Mouse (Mus musculus): ENCODE results near the gene Rhox3e. TPM values are rescaled to one million over a fixed set of nuclear protein-coding genes. Genes with fewer than 3 reads are reported as not detected.

The Rhox3e gene
- polyA plus RNA-seq (2012; fragmentation: generic; extraction: Trizol), result not detected

DNA sequence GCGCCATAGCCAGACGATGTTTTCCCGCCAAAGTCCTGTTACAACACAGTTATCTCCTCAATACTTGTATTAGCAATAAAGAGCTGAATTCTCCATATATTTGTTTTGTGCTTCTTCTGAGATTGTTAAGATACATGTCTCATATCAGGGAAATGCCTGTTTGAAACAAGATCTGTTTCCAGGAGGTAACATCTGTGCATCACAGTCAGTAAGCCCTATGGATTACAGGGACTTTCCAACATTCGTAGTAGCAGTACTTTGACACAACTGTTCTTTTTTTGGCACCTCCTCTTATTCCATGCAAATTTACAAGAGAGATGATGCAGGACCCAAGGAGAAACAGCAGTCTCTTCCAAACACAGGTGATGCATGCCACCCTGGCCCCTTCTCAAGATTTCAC lies at the start of gene Rhox3e:
Rhox3e (plus strand) TSS at position 301 of the 400 bp plus-strand sequence.

DNA sequence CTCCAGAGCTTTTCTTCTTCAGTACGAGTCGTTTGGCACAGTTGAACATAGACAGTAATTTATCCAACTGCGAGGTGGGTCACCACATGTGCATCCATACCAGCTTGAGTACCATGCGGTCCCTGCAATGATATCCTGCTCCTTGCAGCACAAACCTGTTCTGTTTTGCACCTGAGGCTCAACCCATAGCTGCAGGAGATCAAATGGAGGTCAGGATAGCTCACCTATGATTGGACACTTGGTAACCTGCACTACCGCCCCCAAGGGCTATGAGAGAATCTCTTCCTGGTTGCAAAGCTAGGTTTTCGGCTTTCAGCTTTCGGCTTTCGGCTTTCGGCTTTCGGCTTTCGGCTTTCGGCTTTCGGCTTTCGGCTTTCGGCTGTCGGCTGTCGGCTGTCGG lies 27.8 kb upstream of the Rhox3e start, which contains the start of gene Rhox4d:
Rhox4d (plus strand) TSS at position 301 of the 400 bp plus-strand sequence.

DNA sequence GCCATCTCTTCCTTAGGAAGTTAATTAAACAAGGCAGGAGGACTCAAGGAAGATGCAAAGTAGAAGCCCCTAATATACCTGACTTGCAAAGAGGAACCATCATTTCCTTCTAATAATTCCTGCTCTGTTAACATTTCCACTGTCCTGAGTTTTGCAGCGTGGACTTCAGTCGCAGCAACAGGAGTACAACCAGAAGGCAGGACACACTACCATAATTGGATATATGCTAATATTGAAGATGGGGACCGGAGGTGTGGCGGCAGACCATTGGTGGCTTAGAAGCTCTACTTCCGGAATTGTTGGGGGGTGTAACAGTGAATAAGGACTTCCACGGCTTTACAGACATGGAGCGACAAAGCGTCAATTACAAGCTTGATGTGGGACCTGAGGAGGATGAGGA lies 11.7 kb upstream of the Rhox3e start, which contains the start of gene Rhox2e:
Rhox2e (plus strand) TSS at position 301 of the 400 bp plus-strand sequence.

DNA sequence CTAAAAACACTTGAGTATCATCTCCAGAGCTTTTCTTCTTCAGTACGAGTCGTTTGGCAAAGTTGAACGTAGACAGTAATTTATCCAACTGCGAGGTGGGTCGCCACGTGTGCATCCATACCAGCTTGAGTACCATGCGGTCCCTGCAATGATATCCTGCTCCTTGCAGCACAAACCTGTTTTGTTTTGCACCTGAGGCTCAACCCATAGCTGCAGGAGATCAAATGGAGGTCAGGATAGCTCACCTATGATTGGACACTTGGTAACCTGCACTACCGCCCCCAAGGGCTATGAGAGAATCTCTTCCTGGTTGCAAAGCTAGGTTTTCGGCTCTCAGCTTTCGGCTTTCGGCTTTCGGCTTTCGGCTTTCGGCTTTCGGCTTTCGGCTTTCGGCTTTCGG lies 15.3 kb downstream of the Rhox3e start, which contains the start of gene Rhox4e:
Rhox4e (plus strand) TSS at position 301 of the 400 bp plus-strand sequence.

DNA sequence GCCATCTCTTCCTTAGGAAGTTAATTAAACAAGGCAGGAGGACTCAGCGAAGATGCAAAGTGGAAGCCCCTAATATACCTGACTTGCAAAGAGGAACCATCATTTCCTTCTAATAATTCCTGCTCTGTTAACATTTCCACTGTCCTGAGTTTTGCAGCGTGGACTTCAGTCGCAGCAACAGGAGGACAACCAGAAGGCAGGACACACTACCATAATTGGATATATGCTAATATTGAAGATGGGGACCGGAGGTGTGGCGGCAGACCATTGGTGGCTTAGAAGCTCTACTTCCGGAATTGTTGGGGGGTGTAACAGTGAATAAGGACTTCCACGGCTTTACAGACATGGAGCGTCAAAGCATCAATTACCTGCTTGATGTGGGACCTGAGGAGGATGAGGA lies 29.3 kb downstream of the Rhox3e start, which contains the start of gene Rhox2f:
Rhox2f (plus strand) TSS at position 301 of the 400 bp plus-strand sequence.

DNA sequence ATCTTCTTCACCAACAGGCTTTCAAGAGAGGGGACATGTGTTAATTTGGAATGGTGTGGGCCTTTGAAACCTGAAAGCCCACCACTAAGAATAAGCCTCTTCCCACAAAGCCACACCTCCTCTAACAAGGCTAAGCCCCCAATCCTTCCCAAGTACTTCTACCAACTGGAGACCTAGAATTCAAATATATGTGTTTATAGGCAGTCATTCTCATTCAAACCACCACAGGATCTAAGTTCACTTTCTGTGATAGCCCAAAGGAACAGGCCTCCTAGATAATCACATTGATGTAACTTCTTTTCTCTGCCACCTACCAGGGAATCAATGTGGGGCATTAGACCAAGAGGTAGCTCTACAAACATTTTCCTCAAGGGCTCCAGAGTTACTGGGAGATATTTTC lies 38.9 kb downstream of the Rhox3e start, which contains the start of gene Rhox3f:
Rhox3f (plus strand) TSS at position 301 of the 400 bp plus-strand sequence.

Other genes starting within 250 kb of the Rhox3e start
- not detected for gene Rhox3a2, start 162.0 kb upstream of the Rhox3e start, polyA plus RNA-seq (2012; fragmentation: generic; extraction: Trizol)
- gene Rhox4a2, start 151.2 kb upstream of the Rhox3e start, polyA plus RNA-seq (2012; fragmentation: generic; extraction: Trizol), result not detected
- not detected for gene Rhox2b, start 130.0 kb upstream of the Rhox3e start, polyA plus RNA-seq (2012; fragmentation: generic; extraction: Trizol)
- gene Rhox4b, start 109.5 kb upstream of the Rhox3e start, polyA plus RNA-seq (2012; fragmentation: generic; extraction: Trizol), result not detected
- gene Rhox2c, start 88.3 kb upstream of the Rhox3e start, polyA plus RNA-seq (2012; fragmentation: generic; extraction: Trizol), result not detected
- not detected for gene Rhox3c, start 83.4 kb upstream of the Rhox3e start, polyA plus RNA-seq (2012; fragmentation: generic; extraction: Trizol)
- not detected for gene Rhox4c, start 61.7 kb upstream of the Rhox3e start, polyA plus RNA-seq (2012; fragmentation: generic; extraction: Trizol)
- not detected for gene Rhox2d, start 48.6 kb upstream of the Rhox3e start, polyA plus RNA-seq (2012; fragmentation: generic; extraction: Trizol)
- gene Rhox4d, start 27.7 kb upstream of the Rhox3e start, polyA plus RNA-seq (2012; fragmentation: generic; extraction: Trizol), result not detected
- gene Rhox2e, start 11.6 kb upstream of the Rhox3e start, polyA plus RNA-seq (2012; fragmentation: generic; extraction: Trizol), result not detected
- not detected for gene Rhox4e, start 15.4 kb downstream of the Rhox3e start, polyA plus RNA-seq (2012; fragmentation: generic; extraction: Trizol)
- not detected for gene Rhox2f, start 29.4 kb downstream of the Rhox3e start, polyA plus RNA-seq (2012; fragmentation: generic; extraction: Trizol)
- not detected for gene Rhox3f, start 39.0 kb downstream of the Rhox3e start, polyA plus RNA-seq (2012; fragmentation: generic; extraction: Trizol)
- gene Rhox4f, start 65.7 kb downstream of the Rhox3e start, polyA plus RNA-seq (2012; fragmentation: generic; extraction: Trizol), result not detected
- not detected for gene Rhox3g, start 86.6 kb downstream of the Rhox3e start, polyA plus RNA-seq (2012; fragmentation: generic; extraction: Trizol)
- not detected for gene Rhox2g, start 101.5 kb downstream of the Rhox3e start, polyA plus RNA-seq (2012; fragmentation: generic; extraction: Trizol)
- gene Rhox4g, start 109.3 kb downstream of the Rhox3e start, polyA plus RNA-seq (2012; fragmentation: generic; extraction: Trizol), result not detected
- not detected for gene Rhox3h, start 126.7 kb downstream of the Rhox3e start, polyA plus RNA-seq (2012; fragmentation: generic; extraction: Trizol)
- gene Rhox2h, start 131.3 kb downstream of the Rhox3e start, polyA plus RNA-seq (2012; fragmentation: generic; extraction: Trizol), result under 1 TPM in 1 of 2 experiments, not detected in 1; 0.04 TPM